In genomic region chr6:92025252-92025651, GRCm38 (mm10) we compare ENCODE assay signal across 16 mouse cellular contexts. TPM values are rescaled to one million over a fixed set of nuclear protein-coding genes. Genes with fewer than 3 reads are reported as not detected.
"Had no signal": no experiment of that assay in that cellular context is flagged by ENCODE, and none has a peak within 500 bp of the region (broad histone marks: within the 10 kb centered on the region; RNA-seq: fewer than 3 reads in every experiment).

No protein-coding gene starts in this region.

- H3K27ac ChIP-seq: neural tube, embryonic 15.5 days; stomach, embryonic 15.5 days; stomach, postnatal 0 days had no signal

- DNase-seq: retina, postnatal 1 day; right cerebral cortex, adult 18-20 months; right cerebral cortex, postnatal 14 days; right cerebral cortex, postnatal 25 days; right cerebral cortex, postnatal 4 days; spleen, adult 18-20 months; thymus, adult 18-20 months; thymus, adult 2 months; thymus, postnatal 14 days; thymus, postnatal 25 days; thymus, postnatal 36 days; thymus, postnatal 4 days had no signal

- H3K9me3 ChIP-seq: neural tube, embryonic 15.5 days; stomach, embryonic 15.5 days had no signal

- H3K36me3 ChIP-seq: neural tube, embryonic 15.5 days; stomach, embryonic 15.5 days had no signal

- H3K4me3 ChIP-seq: neural tube, embryonic 15.5 days; stomach, embryonic 15.5 days had no signal

- H3K27me3 ChIP-seq: neural tube, embryonic 15.5 days; stomach, embryonic 15.5 days had no signal

- H3K4me1 ChIP-seq: neural tube, embryonic 15.5 days; stomach, embryonic 15.5 days had no signal

- H3K9ac ChIP-seq: neural tube, embryonic 15.5 days; stomach, embryonic 15.5 days had no signal

- H3K4me2 ChIP-seq: neural tube, embryonic 15.5 days; stomach, embryonic 15.5 days had no signal

RNA-seq across cellular contexts. Expression of gene Fgd5, which starts 46.6 kb away (rescaled TPM):
- total RNA-seq: neutrophil, adult 5-6 weeks had no signal
